In the genomic region with DNA sequence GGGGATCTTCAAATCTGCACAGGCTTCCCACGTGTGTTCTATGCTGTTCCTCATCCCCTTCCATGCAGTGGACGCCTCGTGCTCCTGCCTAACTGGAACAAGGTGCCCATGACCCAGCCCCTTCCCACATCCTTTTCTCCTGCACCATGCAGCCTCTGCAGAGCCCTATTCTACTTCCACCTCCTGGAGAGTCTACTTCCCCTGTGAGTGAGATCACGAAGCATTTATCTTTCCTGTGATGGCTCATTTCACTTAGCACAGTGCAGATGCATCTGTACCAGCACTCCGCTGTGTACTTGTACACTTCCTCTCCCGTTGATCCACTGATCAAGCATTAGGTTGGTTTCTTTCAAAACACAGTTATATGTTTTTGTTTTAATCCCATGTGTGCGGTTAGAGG, we compare ENCODE assay signal across 17 mouse cellular contexts.
"Had no signal": no experiment of that assay in that cellular context is flagged by ENCODE, and none has a peak within 500 bp of the region (broad histone marks: within the 10 kb centered on the region; RNA-seq: fewer than 3 reads in every experiment).

No protein-coding gene starts in this region.

- H3K4me2 ChIP-seq: liver, embryonic 13.5 days; lung, embryonic 14.5 days; midbrain, embryonic 11.5 days had no signal

- H3K9me3 ChIP-seq: liver, embryonic 13.5 days; megakaryocyte, embryonic 14.5 days had no signal

- H3K4me3 ChIP-seq: layer of hippocampus, adult 2 months; left cerebral cortex, adult 2 months; liver, embryonic 13.5 days; megakaryocyte, embryonic 14.5 days had no signal

- DNase-seq: kidney, adult 2 months; kidney, postnatal 25 days; layer of hippocampus, adult 9-11 months; liver, embryonic 13.5 days; lung, embryonic 14.5 days; lung, postnatal 36 days; midbrain, embryonic 14.5 days; thymus, adult 2 months; thymus, postnatal 14 days; thymus, postnatal 4 days had no signal

- H3K36me3 ChIP-seq: liver, embryonic 13.5 days had no signal

- H3K27me3 ChIP-seq: liver, embryonic 13.5 days had no signal

- H3K9ac ChIP-seq: liver, embryonic 13.5 days; lung, embryonic 14.5 days had no signal

- ATAC-seq: intestine, postnatal 0 days; lung, postnatal 0 days had no signal

- H3K27ac ChIP-seq: kidney, postnatal 0 days; layer of hippocampus, adult 2 months; left cerebral cortex, adult 2 months; liver, embryonic 13.5 days had no signal
